Mouse (Mus musculus): ENCODE measurements at regions not wholly inside any gene's neighbourhood (a gene's known extent, or its start where the extent isn't known, plus 50 kb on each side); places are given as distances from the start of the nearest gene placed in this dataset.

- in situ Hi-C loops (cut with MboI, MseI): no loop called here
These were observed 57.0 kb upstream of the Gnaq start for GRCm38 (mm10) chr19:16075512-16076086.

GRCm38 (mm10) chr19:16075026-16075425 is 57.6 kb upstream of the Gnaq start:
- in situ Hi-C loops (cut with MboI, MseI): no loop called here

GRCm38 (mm10) chr19:16067314-16067713 is 65.3 kb upstream of the Gnaq start:
- in situ Hi-C loops (cut with MboI, MseI): loop anchor here (10.0 kb wide), 1 partner anchor 527 kb away; no protein-coding TSS in a partner anchor

- in situ Hi-C loops (cut with MboI, MseI): loop anchor here (5.0 to 10.0 kb wide), 2 partner anchors 67 to 530 kb away; partner anchors contain the start of gene Gnaq
These were observed 67.7 kb upstream of the Gnaq start for GRCm38 (mm10) chr19:16064911-16065310.

- in situ Hi-C loops (cut with MboI, MseI): loop anchor here (5.0 to 10.0 kb wide), 2 partner anchors 68 to 531 kb away; partner anchors contain the start of gene Gnaq
These were observed 68.6 kb upstream of the Gnaq start for GRCm38 (mm10) chr19:16063916-16064580.

GRCm38 (mm10) chr19:16063533-16063915 is 69.1 kb upstream of the Gnaq start:
- in situ Hi-C loops (cut with MboI, MseI): loop anchor here (5.0 to 10.0 kb wide), 2 partner anchors 69 to 531 kb away; partner anchors contain the start of gene Gnaq

GRCm38 (mm10) chr19:16061821-16062220 is 70.8 kb upstream of the Gnaq start:
- in situ Hi-C loops (cut with MboI, MseI): loop anchor here (5.0 to 10.0 kb wide), 2 partner anchors 70 to 533 kb away; partner anchors contain the start of gene Gnaq

- in situ Hi-C loops (cut with MboI, MseI): no loop called here
These were observed 73.6 kb upstream of the Gnaq start for GRCm38 (mm10) chr19:16059026-16059425.

- in situ Hi-C loops (cut with MboI, MseI): loop anchor here (5.0 kb wide), 1 partner anchor 287 kb away; no protein-coding TSS in a partner anchor
These were observed 65.6 kb upstream of the Cep78 start for GRCm38 (mm10) chr19:16050220-16051055.

GRCm38 (mm10) chr19:16049646-16050045 is 64.9 kb upstream of the Cep78 start:
- in situ Hi-C loops (cut with MboI, MseI): loop anchor here (5.0 kb wide), 1 partner anchor 288 kb away; no protein-coding TSS in a partner anchor

- in situ Hi-C loops (cut with MboI, MseI): no loop called here
These were observed 62.2 kb upstream of the Cep78 start for GRCm38 (mm10) chr19:16046977-16047376.

GRCm38 (mm10) chr19:16045261-16045660 is 60.5 kb upstream of the Cep78 start:
- in situ Hi-C loops (cut with MboI, MseI): no loop called here

- in situ Hi-C loops (cut with MboI, MseI): no loop called here
These were observed 59.4 kb upstream of the Cep78 start for GRCm38 (mm10) chr19:16044169-16044568.

- in situ Hi-C loops (cut with MboI, MseI): no loop called here
These were observed 58.2 kb upstream of the Cep78 start for GRCm38 (mm10) chr19:16043007-16043406.

GRCm38 (mm10) chr19:16041891-16042290 is 57.1 kb upstream of the Cep78 start:
- in situ Hi-C loops (cut with MboI, MseI): no loop called here

- in situ Hi-C loops (cut with MboI, MseI): no loop called here
These were observed 53.0 kb upstream of the Cep78 start for GRCm38 (mm10) chr19:16037806-16038205.

All from regulatory T cell (primary cell).